Mouse (Mus musculus) left cerebral cortex, postnatal 4 days (tissue): Measurements from ENCODE around the gene Zbtb39. TPM values are rescaled to one million over a fixed set of nuclear protein-coding genes. Genes with fewer than 3 reads are reported as not detected.
"Not testable (repeated sequence)": the region's sequence is repeated elsewhere in the genome, so short reads cannot be mapped to it uniquely, and the experiment has no call there.

Experiments
- DNase-seq: peaks from one replicate; pipeline ENCODE4 v3.0.0-alpha.2; 2022
- intact Hi-C: fragments of 180-260 bp; cut with DNase I; formaldehyde crosslinking; loops from one replicate; pipeline ENCODE4 v1.15.1; 2025
- total RNA-seq, 2 experiments: library from RNA; stranded (reverse); gene quantifications; 2 replicates each; pipeline ENCODE4 v1.2.3; 2021

Gene Zbtb39
- total RNA-seq, 2 experiments from 2014 or later, result 14.5 to 15.1 TPM

DNA sequence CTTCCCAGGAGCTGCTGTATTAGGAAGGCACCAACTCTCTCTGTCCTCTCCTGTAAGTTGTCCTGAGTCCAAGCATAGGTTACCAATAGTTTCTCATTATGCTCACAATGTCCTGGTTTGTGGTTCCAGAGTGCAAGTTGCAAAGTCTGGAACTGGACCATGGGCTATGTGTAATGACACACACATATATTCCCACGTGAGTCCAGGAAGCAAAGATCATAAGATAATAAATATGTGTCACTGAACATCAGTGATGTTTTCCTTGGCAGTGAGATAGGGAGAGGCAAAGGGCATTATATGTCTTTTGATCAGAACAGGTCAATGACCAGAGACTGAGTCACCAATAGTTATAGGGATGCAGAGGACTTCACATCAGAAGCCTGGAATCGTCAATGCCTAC lies 36.7 kb downstream of the Zbtb39 start, which contains the start of gene Rdh9:
Gene Rdh9, plus strand, starts transcription at position 376 of the 400 bp plus-strand sequence.
- intact Hi-C loops, result no loop called here

DNA sequence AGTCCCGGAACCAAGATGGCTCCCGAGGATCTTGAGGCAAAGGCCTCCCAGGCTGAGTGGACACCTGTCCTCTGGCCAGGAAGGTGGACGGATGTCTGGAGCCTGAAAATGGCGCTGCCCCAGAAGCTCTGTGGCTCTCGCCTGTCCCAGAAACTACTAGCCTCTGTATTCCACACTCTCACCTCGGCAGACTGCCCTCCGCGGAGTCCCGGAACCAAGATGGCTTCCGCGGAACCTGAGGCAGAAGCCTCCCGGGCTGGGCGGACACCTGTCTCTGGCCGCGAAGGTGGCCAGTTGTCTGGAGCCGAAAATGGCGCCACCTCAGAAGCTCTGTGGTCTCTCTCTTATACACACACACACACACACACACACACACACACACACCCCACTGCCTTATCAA lies 43.0 kb downstream of the Zbtb39 start:
- DNase-seq, intact Hi-C loops: not testable (repeated sequence)

More for the DNA sequence above, 36.7 kb downstream of the Zbtb39 start, which contains the start of gene Rdh9:
- DNase-seq, result no peak

DNA sequence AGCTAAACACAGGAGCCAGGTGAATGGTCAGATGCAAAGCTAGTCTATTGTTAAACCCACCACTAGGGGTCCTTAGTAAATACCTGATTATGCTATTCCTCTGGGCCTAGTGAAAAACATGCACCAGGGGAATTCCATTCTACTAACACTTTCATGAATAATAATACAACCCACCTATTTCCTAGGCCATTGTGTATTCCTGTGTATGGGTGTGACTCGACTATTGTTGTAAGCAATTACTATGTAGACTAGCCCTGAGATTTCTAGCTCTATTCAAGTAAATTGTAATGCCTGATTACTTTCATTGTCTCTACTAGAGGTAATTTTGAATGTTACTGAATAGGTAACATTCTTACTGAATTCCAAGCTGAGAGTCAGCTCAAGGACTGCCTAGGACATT lies 46.1 kb downstream of the Zbtb39 start:
- DNase-seq, intact Hi-C loops: not testable (repeated sequence)

Other genes with a start within 250 kb of the Zbtb39 start
- gene Stac3, start 237.9 kb upstream of the Zbtb39 start, total RNA-seq, result 1 to 10 TPM; 5.1 to 5.2 TPM
- gene Ndufa4l2, start 224.6 kb upstream of the Zbtb39 start, total RNA-seq, result 1 to 10 TPM; 4.9 to 7.5 TPM
- gene Shmt2, start 217.1 kb upstream of the Zbtb39 start, total RNA-seq, result 10 to 100 TPM; 39.7 to 39.9 TPM
- gene Nxph4, start 205.0 kb upstream of the Zbtb39 start, total RNA-seq, result 10 to 100 TPM; 12.9 to 14.4 TPM
- 100 to 1,000 TPM; 286 to 296 TPM for gene Lrp1, start 118.4 kb upstream of the Zbtb39 start, total RNA-seq
- 1 to 10 TPM; 6.0 to 6.1 TPM for gene Stat6, start 96.6 kb upstream of the Zbtb39 start, total RNA-seq
- 1 to 10 TPM; 4.8 to 5.6 TPM for gene Nemp1, start 72.6 kb upstream of the Zbtb39 start, total RNA-seq
- gene Nab2, start 71.0 kb upstream of the Zbtb39 start, total RNA-seq, result 10 to 100 TPM; 21.5 to 21.9 TPM
- gene Myo1a, start 34.4 kb upstream of the Zbtb39 start, total RNA-seq, result under 1 TPM; 0.46 to 0.82 TPM
- 1 to 10 TPM; 2.8 to 4.3 TPM for gene Tac2, start 15.1 kb upstream of the Zbtb39 start, total RNA-seq
- 1 to 10 TPM; 1.1 to 1.4 TPM for gene Gpr182, start 12.2 kb downstream of the Zbtb39 start, total RNA-seq
- gene Rdh1, start 20.2 kb downstream of the Zbtb39 start, total RNA-seq, result under 1 TPM; 0.22 TPM
- not detected for gene Rdh16f1, start 20.2 kb downstream of the Zbtb39 start, total RNA-seq
- under 1 TPM; 0.60 to 0.72 TPM for gene Rdh9, start 36.8 kb downstream of the Zbtb39 start, total RNA-seq
- under 1 TPM in 1 of 2 experiments, not detected in 1; 0.12 TPM for gene Rdh16, start 61.6 kb downstream of the Zbtb39 start, total RNA-seq
- not detected for gene Rdh19, start 110.4 kb downstream of the Zbtb39 start, total RNA-seq
- gene Rdh16f2, start 126.9 kb downstream of the Zbtb39 start, total RNA-seq, result not detected
- not detected for gene Rdh7, start 149.3 kb downstream of the Zbtb39 start, total RNA-seq
- gene Sdr9c7, start 159.0 kb downstream of the Zbtb39 start, total RNA-seq, result not detected